Mouse (Mus musculus) induced T-regulatory cell, adult 2 months (primary cell): ENCODE data around the gene Xpr1.

ENCODE experiments used
- DNase-seq: peaks from one replicate; pipeline ENCODE4 v3.0.0-alpha.2; 2012; ENCODE audit warnings: low read depth

The Xpr1 gene

GRCm38 (mm10) chr1:155416701-155417677, at the start of gene Xpr1:
TSS of gene Xpr1 (minus strand) at chr1:155417415.
- DNase-seq, result peak; percentile 98

DNA sequence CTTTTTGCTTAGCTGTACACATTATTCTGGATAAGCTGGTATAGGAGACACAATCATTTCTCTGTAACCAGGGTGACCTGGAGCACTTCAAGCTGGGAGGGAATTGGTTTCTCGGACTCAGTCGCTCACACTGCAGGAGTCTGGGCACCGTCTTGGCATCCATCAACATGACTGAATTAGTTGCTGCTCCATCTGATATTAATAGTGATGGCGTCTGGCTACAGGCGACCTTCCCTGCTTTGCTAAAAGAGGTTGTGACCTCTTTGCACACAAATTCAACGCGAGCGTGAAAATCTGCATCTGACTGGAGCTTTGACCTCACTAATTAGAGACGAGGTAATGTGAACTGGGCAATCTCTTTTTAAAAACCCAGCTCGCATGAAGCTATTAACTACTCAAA, 46.2 kb upstream of the Xpr1 start:
- no peak for DNase-seq

- DNase-seq, result no peak
These were observed 45.4 kb upstream of the Xpr1 start for GRCm38 (mm10) chr1:155462582-155462981.

- DNase-seq, result peak; percentile 25
These were observed 40.3 kb upstream of the Xpr1 start for GRCm38 (mm10) chr1:155457532-155457931.

- no peak for DNase-seq
These were observed 36.0 kb upstream of the Xpr1 start for GRCm38 (mm10) chr1:155453180-155453579.

DNA sequence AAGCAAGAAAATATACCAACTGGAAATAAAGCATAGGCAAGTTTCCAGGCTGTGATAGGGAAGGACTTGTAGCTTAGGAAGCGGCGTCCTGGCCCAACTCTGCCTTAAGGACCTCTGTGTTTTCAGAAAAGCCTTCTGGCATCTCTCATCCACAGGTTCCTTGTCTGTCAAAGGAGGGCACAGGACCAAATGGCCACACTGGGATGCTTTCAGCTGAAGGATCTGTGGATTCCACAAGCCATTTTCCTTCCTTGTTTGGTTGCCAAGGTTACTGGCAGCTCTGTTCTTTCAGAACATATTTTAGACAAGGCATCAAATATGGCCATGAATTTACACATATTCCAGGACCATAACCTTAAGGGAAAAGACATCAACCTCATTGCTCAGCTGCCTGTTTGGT, 31.7 kb upstream of the Xpr1 start:
- no peak for DNase-seq

DNA sequence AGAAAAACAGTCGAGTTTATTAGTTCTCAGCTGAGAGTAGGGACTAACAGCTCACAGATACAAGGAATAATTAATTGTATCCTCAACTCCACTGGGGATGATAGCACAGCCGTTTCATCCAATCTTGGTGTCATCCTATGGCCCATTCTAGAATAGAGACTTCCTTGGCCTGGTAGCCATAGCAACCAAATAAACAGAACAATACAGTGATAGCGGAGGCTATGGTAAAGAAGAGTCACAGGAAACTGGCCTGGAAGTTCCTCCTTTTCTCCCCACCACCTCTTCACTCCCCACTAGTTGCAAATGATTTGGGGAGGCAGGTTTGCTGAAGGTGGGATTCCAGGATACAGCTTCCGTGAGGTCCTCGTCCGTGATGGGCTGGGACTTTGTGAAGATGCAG, 30.1 kb upstream of the Xpr1 start:
- DNase-seq, result peak; percentile 9

GRCm38 (mm10) chr1:155443115-155443514, 25.9 kb upstream of the Xpr1 start:
- DNase-seq, result no peak

- no peak for DNase-seq
These were observed 25.3 kb upstream of the Xpr1 start for GRCm38 (mm10) chr1:155442521-155443001.

GRCm38 (mm10) chr1:155439551-155439950, 22.3 kb upstream of the Xpr1 start:
- DNase-seq, result no peak

DNA sequence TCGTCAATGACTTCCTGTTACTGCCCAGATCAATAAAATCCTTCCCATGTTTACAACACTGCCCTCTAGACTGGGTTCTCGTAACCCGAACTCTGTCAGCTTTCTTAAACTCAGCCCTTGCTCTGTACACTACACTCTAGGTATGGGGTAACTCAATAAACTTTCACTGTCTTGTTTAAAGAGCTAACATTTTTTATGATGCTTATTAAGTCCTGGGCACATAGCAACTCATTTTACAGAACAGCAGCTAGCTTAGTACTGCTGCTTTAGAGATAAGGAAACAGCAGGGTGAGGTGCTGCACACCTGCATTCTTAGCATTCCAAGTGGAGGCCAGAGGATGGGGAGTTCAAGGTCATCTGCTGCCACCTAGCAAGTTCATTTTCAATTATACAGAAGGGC, 21.3 kb upstream of the Xpr1 start:
- no peak for DNase-seq

DNA sequence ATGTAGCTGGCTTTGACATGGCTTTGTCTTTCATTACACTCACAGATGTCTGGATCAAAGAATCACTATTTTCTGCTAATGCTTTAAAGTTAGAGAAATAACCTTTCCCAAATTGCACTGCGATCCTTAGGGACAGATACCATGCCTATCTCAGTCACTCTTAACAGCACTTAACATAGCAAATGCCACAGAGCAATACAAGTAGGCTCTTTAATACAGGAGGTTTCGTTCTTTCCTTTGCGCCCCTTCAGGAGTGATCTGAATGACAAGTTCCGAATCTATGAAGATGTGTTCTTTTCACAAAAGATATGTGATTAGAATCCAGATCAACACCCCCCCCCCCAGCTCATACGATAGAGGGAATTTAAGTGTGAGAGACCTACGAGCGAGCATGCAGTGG, 12.1 kb upstream of the Xpr1 start:
- DNase-seq, result no peak

DNA sequence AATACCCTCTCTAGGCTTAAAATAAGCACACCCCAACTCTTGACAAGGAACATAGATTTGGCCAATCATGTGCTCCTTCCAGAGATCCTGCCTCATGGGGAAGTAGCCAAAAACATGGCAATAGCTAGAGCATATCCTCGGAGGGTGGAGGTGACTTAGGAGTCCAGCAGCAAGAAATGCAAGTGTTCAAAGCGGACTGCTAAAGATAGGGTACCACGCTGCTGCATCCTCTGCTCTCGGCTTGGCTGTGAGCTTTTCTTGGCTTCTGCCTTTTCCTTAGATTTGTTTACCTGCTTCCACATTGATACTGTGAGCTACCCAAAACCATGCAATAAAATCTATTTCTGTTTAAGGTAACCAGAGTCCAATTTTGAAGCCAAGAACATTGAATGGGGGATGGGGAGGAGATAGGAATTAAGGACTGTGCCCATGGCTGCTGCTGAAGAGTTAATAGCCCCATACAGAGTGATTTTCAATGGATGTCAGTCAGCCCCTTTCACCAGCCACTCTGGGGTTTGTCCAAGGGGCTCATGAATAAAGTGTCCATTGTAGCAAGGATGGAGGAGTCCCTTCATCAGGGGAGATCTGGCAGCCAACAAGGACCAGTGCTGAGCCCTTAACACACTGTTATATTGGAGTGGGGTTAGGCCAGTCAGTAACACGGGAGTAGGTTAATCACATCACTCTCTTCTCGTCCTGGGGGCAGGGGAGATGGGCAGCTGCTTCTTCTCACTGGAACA, 10.1 kb upstream of the Xpr1 start:
- DNase-seq, result no peak

- no peak for DNase-seq
These were observed 8.6 kb upstream of the Xpr1 start for GRCm38 (mm10) chr1:155425743-155426315.

GRCm38 (mm10) chr1:155425285-155425684, 8.1 kb upstream of the Xpr1 start:
- no peak for DNase-seq

DNA sequence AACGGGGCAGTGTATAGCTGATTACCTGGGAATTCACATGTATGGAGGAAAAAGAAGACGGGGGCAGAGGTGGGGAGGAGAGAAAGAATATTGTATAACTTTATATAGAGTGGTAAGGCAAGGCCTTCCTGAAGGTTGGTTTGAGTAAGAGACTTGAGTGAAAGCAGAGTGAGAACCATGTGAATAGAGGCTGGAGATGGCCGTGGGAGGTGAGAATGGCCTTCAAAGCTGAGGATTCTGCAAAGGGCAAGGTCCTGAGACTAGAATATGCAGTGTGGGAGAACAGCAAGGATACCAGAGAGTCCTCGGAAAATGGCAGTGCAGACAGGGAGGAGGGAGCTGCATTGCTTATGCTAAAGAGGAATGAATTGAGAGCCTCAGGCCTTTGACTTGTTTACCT, 6.6 kb upstream of the Xpr1 start:
- no peak for DNase-seq

- DNase-seq, result no peak
These were observed 4.8 kb upstream of the Xpr1 start for GRCm38 (mm10) chr1:155422022-155422421.

DNA sequence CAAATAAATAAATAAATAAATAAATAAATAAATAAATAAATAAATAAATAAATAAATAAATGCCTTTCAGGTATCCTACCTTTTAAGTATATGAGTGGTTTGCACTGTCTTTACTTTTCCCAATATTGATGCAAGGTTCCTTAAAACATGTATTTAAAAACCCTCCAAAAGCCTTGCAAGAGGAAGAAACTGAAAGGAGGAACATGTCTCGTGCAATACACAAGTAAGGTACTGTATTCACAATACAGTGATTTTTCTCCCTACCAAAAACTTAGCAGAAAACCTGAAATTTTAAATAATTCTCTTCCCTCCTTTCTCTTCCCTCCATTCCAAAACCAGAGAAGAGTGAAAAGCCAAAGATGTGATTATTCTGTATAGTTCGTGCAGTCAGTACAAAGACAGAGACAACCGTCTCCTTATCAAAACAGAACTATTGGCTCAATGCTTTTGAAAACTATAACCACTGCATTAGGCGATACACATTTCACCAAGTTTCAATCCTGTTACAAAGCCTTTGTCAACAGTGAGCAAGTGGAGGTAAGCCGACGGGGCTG, 991 bp downstream of the Xpr1 start:
- DNase-seq, result no peak

- DNase-seq, result no peak
These were observed 1.8 kb downstream of the Xpr1 start for GRCm38 (mm10) chr1:155415421-155415820.

- no peak for DNase-seq
These were observed 4.5 kb downstream of the Xpr1 start for GRCm38 (mm10) chr1:155412705-155413104.

DNA sequence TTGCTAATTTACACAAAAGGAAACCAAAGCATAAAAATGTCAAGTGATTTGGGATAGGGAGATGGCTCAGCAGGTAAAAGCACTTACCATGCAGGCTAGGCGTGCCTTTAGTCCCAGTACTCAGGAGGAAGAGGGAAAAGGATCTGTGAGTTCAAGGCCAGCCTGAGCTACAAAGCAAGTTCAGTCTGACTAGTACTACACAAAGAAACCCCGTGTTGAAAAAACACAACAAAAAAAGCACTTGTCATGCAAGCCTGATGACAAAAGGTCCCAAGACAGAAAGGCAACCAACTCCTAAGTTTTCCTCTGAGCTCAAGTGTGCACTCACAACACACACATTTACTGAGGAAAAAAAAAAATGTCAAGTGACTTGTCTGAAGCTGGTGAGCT, 8.6 kb downstream of the Xpr1 start:
- DNase-seq, result no peak
